Mouse (Mus musculus) kidney, adult 11 months (tissue): ENCODE data around the gene Cep57l1.
"Not testable (repeated sequence)": the region's sequence is repeated elsewhere in the genome, so short reads cannot be mapped to it uniquely, and the experiment has no call there.

Experiments
- DNase-seq: peaks from one replicate; pipeline ENCODE4 v3.0.0; 2022

The Cep57l1 gene

DNA sequence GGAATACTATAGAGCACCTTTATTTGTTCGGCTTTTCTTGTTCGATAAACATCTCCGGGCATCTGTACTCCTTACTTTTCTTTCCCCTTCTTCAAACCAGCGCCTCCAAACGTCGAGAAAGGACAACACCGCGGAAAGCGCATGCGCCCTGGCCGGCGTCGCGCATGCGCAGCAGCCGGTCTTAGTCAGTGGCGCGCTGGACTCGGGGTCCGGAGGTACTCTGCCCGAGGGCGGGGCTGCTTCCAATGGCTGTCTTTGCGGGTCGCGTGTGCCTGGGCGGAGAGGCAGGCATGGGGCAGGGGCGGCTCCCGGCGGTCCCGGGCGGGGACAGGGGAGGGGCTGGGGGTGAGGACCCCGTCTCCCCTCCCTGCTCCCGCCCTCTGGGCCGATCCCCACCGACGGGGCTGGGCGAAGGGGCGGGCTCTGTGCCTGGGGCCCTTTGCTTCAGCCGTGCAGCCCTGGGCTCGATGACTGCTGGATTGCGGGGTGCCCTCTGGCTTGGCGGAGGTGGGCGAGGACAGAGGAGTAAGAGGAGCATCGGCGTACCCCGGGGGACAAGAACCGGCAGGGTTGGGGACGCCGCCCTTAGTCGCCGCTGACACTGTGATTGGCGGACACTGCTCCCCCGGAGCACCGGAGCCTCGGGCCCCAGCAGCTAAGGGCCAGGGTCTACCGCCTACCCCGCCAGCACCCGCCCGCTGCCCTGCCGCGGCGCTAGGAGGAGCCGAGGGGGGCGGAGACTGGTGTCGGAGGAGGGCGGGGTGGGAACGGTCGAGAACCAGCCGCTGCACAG is at the start of gene Cep57l1, which contains the start of gene Sesn1:
Cep57l1 (minus strand) TSS at position 101 of the 793 bp plus-strand sequence.
Sesn1 (plus strand) TSS at position 165 of the 793 bp plus-strand sequence.
- DNase-seq = peak; percentile 92

DNA sequence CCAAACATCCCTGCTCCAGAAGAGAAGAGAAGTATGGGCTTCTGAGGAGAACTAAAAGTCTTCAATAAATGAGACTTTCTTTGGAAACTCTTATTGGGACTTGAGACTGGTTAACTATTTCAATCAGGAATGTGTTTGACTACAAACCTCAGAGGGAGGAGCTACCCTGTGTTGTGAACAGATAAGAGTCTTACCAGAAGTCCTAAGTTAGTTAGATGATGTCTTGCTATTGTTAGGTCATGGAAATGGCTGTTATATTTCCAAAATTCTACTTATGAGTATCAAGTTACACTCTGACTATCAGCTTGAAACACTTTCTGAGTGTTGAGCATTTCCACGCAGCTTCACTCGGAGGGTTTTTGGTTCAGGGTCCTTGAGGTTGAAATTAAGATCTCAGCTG is 39.0 kb upstream of the Cep57l1 start:
- DNase-seq = no peak

DNA sequence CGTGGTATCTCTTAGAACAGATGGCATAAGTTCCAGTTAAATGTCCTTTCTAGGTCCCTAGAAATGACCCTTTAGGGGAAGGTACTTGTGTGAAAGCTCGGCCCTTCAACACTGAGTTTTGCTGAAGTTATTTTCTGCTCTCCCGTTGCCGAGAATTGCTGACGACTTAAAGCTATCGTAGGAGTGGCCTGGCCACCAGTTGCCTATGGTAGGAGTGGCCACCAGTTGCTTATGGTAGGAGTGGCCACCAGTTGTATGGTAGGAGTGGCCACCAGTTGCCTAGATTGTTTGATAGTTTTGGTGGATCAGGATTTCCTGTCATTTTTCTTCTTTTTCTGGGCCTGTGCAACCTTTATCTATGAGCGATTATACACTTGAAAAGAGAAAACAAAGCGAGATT is 38.1 kb upstream of the Cep57l1 start:
- no peak for DNase-seq

DNA sequence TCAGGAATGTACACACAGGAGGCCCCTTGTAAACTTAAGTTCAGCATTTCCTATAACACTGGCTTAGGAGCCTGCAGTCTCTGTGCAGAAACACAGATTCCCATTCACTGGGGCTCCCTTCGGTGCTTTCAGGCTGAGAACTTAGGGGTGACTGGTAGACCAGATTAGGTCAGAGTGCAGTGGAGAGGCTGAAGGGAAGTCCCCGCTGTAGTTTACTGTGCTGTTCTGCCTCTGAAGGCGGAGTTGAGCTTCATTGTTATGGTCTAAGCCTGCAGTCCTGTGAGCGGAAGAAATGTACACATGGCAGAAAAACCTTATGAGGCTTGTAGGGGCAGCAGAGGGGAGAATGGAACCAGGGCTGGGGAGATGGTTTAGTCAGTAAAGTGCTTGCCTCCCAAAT is 29.2 kb upstream of the Cep57l1 start:
- DNase-seq = no peak

DNA sequence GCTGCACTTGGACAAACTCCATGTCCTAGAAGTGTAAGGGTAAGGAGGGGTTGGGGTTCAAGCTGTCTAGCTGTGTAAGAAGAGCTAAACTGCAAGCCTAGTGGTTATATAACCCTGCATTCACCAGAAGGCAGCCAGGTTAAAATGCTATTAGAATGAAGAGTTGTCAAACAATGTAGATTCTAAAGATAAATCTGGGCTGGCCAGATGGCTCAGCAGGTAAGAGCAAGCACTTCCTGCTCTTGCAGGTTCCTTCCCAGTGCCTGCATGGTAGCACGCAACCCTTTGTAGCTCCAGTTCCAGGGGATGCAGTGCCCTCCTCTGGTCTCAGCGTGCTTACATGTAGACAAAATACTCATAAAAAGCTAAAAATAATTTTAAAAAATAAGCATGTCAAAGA is 24.5 kb upstream of the Cep57l1 start:
- no peak for DNase-seq

DNA sequence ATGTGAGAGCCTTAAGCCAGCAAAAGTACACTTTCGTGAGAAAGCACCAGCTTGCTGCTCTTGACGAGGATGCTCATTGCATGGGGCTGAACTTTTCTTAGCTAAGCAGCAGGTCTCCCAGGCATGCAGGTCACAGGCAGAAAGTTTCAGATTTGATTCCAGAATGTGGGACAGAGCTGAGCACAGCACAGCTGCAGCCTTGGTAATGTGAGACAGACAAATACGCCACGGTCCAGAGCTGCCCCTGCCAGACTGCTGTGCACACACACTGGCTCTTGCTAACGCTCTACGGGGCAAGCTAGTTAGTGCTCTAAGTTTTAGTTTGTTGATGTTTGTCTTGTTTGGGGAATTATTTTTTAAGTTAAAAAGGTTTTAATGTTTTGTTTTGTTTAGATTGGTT is 22.5 kb upstream of the Cep57l1 start:
- no peak for DNase-seq

DNA sequence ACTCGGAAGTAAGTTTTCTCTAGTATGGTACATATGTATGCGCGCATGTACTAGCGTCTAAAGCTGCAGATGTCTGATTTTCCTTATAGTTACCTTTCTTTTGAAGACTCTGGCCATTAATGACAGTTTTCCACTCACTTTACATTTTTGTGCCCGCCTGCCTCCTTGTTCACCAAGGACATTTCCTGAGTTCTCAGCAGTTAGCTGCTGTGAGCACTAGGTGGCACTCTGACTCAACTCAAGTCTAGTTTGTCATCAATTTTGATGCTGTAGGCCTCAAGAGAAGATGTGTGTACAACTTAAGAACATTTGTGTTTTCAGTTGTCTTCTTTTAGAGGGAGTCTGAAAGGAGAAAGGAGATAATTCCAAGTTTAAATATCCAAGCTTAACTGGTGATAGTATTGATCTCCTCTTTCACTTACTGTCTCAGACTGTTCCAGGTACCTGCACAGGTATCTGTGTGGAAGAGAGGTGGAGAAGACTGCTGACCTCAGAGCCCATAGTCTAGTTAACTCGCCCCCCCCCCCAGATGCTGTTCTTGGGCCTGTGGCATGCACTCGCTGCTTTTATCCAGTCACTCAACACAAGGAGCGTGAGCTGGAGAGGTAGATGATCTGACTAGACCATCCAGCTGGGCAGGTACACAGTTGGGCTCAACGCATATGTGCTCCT is 21.3 kb upstream of the Cep57l1 start:
- DNase-seq = peak; percentile 48

DNA sequence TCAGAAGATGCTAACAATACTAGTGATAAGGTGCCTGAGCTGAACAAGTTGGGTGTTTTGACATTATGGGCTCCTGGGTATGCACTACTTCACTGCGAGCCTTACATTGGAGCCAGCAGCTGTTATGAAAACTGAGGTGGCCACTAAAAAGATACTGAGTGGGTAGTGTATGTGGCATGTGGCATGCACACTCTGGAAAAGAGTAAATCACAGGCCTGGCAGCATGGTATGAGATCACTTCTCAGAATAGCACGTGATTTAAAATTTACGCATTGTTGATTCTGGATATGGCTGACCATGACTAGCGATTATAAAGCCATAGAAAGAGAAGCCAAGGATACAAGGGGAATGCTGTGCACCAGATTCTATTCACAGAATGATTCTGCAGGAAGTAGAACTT is 20.8 kb upstream of the Cep57l1 start:
- no peak for DNase-seq

DNA sequence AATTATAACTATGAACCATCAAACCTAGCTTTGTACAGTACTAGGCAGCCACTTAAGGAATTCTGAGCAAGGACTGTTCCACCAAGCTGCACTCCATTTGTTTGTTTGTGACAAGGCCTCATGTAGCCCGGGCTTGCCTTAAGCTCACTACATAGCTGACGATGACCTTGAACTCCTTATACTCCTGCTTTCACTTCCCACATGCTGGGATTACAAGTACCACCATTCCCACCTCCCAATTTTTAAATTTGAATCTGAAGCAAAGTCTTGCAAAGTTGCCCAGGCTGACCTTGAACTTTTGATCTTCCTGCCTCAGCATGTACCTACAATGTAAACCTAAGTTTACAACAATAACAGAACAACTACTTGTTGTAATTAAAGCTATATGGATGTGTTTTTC is 20.3 kb upstream of the Cep57l1 start:
- no peak for DNase-seq

DNA sequence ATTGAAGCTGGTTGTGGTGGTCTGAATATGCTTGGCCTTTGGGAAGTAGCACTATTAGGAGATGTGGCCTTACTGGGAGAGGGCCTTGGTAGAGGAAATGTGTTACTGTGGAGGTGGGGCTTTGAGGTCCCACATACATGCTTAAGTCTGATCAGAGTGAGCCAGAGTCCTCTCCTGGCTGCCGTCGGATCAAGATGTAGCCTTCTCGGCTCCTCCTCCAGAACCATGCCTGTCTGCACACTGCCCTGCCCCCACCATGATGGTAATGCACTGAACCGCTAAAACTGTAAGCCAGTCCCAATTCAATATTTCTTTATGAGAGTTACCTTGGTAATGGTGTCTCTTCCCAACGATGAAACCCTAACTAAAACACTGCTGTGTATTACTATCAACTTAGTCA is 19.5 kb upstream of the Cep57l1 start:
- no peak for DNase-seq

DNA sequence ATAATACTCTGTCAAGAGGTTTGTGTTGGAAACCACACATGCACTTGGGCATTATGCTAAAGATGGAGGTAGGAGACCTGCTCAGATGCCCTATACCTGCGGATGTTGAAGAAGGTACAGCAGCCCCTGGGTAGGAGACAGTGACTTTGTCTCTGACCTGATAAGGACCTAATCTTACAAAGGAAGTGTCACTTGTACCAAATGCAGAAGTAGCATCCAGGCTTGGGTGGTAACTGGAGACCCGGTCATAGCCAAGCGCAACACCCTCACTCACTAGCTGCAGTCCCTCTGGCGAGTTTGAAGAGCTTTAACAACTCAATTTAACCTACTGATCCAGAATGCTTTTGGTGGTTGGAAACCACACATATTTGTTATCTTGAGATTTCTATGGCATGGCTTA is 18.1 kb upstream of the Cep57l1 start:
- no peak for DNase-seq

DNA sequence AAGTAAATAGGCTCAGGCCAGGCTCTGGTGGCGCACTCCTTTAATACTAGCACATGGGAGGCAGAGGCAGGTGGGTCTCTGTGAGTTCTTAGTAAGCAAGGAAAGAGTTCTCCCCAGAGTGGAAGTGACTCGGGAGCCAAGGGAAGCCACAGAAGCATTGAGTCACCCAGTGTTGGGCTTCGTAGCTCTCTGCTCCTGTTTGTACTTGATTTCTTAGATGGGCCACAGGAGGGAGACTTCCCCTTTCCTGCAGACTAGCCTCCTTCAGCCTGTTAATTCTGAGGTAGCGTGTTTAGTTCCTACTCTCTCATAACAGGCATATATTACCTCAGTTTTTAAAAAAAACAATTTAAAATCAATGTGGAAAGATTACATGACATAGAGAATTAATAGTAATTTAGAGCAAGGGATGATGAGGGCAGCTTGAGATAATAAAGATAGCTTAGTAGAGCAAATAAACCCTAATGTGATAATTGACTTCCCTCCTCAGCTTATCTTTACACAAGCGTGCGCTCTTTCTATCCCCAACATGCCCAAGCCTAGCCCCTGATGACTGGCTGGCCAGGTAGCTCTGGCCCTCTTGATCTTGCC is 16.9 kb upstream of the Cep57l1 start:
- DNase-seq = no peak

DNA sequence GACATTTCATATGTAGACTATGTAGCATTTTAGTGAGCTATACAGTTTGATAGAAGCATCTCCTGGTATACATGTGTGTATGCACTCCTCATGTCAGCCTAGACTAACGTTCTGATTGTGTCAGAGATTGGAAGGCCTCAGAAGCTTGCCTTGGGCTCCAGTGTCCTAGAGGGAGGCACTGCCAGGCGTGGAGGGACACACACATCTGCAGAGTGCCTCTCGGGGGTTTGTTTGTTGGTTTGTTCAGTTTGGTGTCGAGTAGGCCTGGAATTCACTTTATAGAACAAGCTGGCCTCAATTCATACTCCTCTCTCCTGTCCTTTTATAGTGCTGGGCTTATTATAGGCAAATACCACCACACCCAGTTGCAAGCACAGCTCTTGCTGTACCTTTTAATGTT is 16.3 kb upstream of the Cep57l1 start:
- DNase-seq = no peak

DNA sequence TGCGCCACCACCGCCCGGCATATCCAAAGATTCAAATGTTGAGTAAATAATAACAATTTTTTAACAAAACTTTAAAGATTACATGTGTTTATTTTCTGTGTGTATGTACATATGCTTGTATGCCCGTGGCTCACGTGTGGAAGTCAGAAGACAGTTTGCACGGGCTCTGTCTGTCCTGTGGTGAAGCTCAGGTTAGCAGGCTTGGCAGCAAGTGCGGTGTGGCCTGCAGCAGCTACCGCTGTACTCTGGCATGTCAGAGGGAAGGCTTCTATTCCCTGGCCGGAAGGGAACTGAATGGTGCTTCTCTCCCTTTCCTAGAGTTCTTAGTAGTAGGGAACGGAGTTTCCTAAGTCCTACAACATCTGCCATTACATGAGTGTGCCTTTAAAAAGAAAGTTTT is 15.4 kb upstream of the Cep57l1 start:
- DNase-seq = no peak

DNA sequence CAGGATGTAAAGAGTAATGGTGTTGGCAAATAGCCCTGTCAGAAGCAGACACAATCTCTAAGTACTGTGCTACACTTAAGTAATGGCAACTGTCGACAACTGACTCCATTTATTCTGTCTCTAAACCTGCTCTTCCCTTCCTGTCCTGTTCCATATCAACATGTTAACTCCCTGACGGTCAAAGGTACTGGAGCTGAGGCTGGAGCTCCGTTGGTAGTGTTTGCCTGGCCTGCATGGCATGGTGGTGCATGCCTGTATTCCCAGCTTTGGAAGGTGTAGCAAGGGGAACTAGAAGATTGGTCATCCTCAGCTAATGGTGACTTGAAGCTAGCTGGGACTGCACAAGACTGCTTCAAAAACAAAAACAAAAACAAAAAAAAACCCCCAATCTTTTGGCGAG is 14.2 kb upstream of the Cep57l1 start:
- no peak for DNase-seq

DNA sequence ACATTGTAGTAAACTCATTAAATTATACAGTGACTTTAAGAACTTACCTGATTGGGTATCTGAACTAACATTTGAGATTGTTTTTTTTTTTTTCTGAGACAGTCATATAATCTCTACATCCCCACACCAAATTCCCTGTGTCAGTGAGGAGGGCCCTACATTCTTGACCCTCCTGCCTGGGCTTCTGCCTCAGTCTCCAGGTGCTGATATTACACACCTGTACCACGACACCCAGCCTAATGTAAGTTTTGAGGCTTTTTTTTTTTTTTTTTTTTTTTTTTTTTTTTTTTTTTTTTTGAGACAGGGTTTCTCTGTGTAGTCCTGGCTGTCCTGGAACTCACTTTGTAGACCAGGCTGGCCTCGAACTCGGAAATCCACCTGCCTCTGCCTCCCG is 13.6 kb upstream of the Cep57l1 start:
- DNase-seq = not testable (repeated sequence)

DNA sequence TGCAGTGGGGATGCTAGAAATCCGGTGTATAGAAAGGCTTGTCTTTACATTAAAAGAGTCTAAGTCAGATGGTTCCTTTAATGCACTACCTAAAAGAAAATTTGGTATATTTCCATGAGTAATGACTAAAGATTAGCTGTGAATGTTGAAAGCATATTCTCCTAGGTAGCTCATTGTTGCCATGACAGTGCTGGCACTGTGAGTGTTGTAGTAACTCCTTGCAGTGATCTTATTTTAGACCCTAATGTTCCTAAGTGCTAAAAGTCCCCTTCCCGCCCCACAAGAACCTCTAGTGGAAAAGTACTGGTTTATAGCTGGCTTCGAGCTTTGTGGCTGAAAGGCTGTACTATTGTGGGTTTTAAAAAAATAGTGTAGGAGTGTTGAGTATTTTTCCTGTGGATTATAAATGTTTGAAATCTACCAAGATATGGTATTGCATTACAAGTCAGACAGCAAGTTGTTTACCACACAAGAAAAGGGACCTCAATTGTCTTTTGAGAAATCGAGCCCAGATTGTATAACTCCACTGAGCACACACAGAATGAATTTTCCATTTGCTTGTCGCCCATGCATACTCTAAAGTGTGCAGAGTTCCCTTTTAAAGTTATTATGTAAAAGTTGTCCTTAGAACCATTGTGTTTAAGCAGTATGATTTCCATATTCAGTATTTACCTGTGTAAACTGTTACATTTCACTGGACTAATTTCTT is 13.1 kb upstream of the Cep57l1 start:
- DNase-seq = no peak

DNA sequence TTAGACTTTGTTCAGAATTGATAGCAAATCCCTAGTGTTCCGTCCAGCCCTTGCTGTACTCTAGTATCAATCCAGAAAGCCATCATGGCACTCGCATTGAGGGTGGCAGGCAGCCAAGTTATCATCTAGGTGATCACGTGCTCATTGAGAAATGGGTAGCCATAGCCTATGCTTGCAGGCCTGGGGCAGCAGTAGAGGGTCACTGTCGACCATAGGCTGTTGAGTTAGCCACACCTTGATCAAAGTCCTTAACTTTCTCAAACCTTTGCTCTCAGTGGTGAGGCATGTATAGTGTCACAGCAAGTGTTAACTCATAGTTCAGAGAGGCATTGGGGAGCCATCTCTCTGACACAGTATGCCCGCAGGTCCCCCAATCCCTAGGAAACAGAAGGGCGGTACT is 11.5 kb upstream of the Cep57l1 start:
- DNase-seq = no peak

DNA sequence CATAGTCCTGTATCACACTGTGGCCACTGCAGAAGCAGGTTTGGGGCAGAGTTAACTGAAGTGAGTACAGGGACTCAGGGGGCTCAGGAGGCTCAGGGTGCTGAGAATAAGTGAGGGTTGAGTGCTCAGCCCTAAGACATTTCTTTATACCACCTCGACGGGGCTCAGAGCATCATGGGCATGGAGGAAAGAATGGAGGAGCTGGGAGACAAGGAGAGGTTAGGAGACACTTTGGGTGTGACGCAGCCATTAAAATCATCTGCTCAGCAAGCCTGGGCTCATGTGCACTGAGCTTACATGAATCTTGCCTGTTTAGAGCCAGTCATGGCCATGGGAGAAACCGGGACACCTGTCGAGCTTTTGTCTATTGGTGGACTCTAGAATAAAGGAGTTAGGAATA is 10.7 kb upstream of the Cep57l1 start:
- no peak for DNase-seq

DNA sequence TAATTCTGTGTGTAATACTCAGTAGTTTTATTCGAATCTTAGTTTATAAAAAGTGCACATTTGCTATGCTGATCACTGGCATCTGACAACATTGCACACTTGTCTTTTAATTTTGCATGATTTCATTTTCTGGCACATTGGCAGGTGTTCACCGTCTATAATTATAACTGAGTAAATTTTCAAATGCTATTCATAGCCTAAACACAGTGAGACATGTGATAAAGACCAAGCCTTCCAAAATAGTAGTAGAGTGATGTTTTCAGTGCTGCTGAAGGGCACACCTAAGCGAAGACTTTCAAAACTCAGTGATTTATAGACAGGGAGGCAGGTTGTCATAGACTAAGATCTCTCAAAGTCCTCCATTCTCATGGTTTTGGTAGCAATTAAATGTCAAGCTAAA is 9.6 kb upstream of the Cep57l1 start:
- DNase-seq = no peak

DNA sequence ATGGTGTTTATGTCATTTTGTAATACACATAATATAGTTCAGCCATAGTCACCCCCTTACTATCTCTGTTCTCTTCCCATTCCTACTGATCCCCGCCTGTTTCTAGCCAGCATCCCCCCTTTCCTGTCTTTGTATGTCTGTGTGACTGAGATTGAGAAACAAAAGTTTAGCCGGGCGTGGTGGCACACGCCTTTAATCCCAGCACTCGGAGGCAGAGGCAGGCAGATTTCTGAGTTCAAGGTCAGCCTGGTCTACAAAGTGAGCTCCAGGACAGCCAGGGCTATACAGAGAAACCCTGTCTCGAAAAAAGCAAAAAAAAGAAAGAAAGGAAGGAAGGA is 9.0 kb upstream of the Cep57l1 start:
- DNase-seq = not testable (repeated sequence)

DNA sequence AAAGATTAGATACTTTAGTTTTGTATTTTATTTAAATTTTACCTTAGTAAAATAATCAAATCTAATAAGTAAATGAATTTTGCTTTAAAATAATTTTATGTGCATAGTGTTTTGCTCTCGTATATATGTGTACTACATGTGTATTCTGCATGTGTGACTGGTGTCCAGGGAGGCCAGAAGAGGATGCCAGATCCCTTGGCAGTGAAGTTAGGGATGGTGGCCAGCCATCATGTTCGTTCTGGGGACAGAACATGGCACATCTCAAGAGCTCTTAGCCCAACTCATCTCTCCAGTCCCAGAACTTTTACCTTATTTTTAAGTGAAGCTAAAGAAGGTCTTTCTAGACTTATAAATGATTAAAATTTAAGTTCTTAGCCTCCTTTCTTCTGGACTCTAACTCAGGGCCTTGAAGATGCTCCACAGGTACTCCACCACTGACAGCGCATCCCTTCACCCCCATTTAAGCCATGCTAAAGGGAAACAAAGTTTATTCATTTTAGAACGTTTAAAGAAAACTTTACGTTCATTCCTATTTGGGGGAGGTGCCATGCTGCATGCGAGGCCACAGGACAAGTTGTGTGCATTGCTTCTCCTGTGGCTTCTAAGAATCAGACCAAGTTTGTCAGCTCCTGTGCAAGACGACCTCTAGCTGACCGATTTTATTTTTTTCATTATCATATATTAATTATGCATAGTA is 8.5 kb upstream of the Cep57l1 start:
- DNase-seq = no peak

DNA sequence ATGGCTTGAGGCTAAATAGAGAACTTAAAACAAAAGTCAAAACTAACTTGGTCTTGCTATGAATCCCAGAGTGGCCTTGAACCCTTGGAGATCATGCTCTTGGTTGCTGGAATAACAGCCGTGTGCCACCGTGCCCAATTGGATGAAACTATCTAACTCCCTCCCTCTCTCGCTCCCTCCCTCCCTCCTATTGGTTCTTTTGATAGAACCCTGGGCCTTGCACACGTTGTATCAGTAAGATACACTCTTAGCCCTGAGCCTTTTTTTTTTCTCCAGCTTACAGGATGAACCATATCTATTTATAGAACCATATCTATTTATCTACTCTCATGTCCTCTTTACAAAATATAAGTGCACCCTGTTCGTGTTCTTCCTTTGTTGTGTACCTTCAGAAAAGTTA is 6.8 kb upstream of the Cep57l1 start:
- no peak for DNase-seq
